Mouse (Mus musculus) adrenal gland, adult 8-10 months (tissue): ENCODE data around the gene Spata32. TPM values are rescaled to one million over a fixed set of nuclear protein-coding genes. Genes with fewer than 3 reads are reported as not detected.
A peak's percentile ranks its signal among the peaks of the same experiment; 100 is the strongest.

Experiments used
- DNase-seq: peaks from one replicate; pipeline ENCODE4 v3.0.0; 2022
- total RNA-seq, 4 experiments: library from RNA; stranded (reverse); gene quantifications; 2 replicates each; pipeline ENCODE4 v1.2.4; 2022

The Spata32 gene
- total RNA-seq, 4 experiments from 2014 or later = not detected

DNA sequence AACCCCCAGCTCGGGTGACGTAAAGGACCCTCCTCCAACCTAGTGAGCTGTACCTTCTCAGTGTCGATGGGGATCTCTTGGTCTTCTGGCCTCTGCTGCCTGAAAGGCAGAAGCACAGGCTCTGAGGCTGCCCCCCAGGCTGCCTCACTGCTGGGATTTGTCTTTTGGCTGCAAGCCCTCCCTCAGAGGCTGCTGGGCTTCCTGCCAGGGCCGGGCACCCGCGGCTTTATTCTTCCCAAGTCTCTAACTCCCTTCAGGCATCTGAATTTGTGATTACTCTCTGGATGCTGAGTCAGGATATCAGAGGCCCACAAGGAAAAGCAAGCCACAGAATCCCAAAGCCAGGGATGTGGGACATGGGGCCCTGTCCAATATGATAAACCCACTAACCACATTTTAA lies 16.6 kb downstream of the Spata32 start:
- DNase-seq = no peak

DNA sequence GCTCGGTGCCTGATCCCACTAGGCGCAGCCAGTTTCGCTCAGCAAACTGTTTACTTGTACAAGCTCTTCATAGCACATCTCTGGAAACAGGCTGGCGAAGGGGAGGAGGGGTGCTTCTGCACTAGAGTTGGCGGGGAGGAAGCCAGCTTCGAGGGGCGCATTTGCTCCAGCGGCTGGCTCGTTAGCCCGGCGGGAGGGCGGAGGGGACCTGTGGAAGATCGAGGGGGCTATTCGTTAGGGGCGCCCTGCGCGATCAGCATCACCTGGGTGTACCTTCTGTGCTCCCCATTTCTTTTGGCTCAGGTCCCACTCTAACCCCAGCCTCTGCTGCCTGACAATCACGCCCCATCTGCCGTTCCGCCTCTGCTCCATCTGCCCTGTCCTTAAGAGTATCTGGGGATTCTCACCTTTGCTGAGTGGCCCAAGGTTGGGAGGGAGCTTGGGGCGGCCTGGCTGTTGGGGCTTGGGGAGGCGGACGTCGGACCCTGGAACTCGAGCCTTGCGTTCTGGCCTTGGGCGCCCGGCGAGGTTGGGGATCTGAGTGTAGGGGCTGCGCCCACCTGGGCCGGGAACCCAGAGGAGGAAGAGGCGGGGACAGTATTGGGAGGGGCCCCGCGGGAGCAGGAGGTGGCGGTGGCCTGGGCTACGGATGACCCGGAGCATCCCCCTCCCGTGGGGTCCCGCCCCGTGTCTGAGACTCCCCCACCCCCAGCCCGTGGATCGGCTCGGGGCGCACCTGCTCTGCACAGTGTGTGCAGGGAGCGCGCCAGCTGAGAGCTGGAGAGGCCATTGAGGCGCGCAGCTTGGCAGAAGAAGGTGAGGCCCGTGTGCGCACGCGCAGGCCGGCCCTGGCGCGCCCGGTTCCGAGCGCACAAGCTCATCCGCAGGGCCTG lies 19.1 kb downstream of the Spata32 start:
- no peak for DNase-seq

DNA sequence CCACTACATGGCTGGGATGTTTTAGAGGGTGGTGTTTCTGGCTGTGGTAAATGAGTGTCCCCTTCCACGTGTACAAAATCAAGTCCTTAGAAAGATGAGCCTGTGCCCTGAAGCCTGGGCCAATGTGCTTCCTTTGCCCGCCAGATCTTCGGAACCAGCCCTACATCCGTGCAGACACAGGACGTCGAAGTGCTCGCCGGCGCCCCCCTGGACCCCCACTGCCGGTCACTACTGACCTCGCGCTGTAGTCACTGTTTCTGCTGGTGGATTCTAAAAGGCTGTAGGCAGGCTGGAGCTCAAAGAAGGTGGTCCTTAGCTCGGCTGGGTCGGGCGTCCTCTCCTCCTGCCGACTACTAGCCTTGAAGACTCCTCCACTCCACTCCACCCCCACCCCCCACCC lies 19.9 kb downstream of the Spata32 start:
- DNase-seq = no peak

DNA sequence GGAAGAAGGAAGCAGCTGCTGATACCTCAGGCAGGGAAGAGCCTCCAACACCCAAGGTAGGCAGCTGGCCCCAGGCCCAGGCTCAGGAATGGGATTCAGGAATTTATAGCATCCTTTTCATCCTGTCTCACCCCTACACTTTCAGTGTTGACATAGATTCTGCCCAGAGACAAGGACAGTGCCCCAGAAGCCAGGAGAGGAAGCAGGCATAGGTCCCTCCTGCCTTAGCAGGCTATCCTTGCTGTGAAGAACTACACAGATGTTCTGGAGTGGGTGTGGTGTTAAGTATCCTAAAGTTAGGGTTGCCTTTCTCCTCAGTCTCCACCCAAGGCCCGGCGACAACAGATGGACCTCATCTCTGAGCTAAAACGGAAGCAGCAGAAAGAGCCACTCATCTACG lies 20.9 kb downstream of the Spata32 start:
- DNase-seq = no peak

DNA sequence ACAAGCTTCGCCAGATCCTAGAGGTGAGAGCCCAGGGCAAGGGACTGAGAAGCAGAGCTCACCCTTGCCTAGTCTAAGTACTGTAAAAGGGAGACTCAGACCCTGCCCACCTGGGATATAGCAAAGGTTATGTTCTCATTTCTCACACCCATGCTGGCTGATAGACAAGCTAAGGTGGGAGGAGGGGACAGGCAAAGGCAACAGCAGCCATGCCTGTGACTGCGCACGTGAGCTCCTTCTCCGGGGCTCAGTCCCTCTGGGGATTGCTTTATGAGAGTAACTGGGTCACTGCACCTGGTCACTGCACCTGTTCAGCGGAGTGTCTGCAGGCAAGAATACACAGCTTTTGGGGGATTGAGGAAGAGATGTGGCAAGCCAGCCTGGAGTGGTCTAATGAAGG lies 22.6 kb downstream of the Spata32 start:
- no peak for DNase-seq

DNA sequence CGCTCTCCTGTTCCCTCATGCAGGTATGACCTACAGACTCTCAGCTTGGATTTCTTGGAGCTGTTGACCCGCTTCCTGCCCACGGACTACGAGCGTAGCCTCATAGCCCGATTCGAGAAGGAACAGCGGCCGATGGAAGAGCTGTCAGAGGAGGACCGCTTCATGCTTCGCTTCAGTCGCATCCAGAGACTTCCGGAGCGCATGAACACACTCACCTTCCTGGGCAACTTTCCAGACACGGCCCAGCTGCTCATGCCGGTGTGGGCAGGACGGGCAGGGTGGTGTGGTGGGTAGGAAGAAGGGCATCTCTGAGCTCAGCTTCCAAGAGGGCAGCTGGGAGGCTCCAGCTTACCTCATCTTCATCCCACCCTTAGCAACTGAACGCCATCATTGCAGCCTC lies 23.0 kb downstream of the Spata32 start:
- no peak for DNase-seq

DNA sequence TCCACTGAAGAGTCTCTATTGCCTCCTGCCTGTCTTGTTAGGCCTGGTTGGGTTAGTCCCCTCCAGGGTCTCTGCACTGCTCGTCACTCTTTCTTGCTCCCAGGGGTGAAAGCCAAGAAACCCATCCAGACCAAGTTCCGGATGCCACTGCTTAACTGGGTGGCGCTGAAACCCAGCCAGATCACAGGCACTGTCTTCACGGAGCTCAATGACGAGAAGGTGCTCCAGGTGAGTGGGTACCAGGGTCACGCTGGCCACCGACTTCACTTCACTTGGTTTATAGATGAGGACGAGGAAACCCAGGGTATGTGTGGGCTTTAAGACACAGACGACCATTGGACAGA lies 24.4 kb downstream of the Spata32 start:
- no peak for DNase-seq

DNA sequence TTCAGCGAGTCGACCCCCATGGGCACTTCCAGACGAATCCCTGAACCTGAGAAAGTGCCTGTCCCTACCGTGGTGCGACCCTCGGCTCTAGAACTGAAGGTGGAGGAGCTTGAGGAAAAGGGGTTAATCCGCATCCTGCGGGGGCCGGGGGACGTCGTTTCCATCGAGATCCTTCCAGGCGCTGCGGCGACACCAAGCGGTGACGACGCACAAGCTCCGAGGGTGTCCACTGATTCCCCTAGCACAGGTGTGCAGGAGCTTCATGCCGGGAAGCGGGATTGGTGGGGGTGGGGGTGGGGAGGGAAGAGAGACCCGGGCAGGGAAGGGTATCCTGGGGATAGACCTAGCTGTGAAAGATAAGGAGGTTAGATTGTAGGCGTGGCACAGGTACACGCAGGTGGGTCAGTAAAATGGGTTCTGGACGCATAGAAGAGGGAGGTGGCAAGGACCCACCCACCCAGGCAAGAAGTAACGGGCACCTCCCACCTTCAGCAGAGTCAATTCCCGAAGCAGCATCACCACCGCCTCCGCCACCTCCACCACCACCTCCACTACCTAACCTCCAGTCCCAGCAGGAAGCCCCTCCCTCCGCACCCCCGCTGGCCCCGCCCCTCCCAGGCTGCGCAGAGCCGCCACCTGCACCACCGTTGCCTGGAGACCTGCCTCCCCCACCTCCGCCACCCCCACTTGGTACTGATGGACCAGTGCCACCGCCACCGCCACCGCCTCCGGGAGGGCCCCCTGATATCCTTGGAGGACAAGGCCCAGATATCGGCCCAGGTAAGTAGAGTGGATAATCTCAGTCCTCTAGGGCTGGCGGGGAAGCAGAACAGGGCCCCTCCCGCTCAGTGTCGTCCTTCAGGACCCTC lies 25.0 kb downstream of the Spata32 start:
- DNase-seq = no peak

DNA sequence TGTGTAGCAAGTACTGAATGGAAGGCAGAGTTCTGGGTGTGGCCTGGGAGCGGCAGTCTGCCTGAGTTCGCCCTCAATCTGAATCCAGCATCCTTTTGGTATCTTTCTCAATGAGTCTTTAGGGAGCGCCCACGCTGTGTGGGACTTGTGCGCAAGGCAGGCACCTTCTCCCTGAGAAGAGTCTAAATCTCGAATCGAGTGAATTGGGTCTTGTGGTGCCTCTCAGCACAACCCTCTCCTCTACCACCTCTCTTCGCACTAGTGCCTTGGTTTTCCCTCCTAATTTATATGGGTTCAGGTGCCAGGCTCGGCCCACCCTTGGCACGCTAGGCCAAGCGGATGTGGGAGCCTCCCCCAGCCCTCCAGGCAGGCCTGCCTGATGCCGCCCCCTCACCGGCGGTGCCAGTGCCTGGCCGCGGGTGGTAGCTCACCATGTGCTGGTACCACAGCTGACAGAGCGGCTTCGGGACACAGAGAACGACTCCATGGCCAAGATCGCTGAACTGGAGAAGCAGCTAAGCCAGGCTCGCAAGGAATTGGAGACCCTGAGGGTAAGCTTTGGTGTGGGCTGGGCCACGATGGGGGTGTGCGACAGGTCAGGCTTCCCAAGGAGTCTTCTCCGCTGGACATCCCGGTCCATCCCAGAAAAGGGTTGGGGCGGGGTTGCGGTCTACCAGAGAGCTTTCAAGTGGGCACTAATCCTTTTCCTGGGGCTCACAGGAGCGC lies 25.8 kb downstream of the Spata32 start:
- DNase-seq = no peak

DNA sequence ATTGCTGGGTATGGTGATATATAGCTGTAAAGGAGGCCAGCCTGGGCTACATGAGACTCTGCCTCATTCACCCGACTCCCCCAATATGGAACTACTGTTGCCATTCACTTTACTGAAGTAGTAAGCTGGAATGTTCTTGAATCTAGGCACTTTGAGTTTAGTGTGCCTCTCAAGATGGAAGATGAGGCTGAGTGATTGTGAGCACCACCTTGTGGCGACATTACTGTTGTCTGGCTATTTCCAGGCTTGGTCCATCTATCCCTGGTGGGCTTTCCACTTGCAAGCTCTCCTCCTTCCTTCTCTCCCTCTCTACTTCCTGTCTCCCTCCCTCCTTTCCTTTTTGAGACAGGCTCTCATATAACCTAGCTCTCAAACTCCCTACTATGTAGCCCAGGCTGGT lies 33.3 kb downstream of the Spata32 start:
- no peak for DNase-seq

DNA sequence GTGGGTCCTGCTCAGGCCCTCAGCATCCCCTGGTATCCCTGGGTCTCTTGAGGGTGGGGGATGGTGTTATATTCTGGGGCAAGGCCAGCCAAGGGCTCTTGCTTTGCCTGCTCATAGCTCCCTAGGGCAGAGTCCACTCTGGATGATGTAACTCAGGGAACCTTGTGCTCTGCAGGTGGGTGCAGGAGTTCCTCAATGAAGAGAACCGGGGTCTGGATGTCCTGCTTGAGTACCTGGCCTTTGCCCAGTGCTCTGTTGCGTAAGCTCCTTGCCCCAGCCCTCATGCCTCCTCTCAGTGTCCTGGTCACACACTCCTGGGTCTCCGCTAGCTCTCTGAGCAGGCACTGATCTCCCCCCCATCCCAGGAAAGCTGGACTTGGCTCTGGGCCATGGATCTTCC lies 36.3 kb downstream of the Spata32 start:
- DNase-seq = no peak

DNA sequence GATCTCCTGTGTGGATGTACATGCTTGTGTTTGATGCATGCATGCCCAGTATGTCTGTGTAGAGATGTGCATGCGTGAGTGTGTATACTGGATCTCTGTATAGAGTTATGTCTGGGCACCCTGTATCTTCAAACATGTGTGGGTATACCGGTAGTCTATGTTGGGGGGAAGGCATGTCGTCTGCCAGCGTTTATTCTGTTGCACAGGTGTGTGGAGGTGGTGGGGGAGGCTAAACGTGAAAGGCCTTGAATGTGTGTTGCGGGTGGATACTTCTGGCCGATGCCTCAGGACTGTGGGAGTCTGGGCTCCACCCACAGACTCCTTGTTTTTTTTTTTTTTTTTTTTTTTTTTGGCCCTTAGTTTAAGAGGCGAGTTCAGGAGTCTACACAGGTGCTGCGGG lies 36.9 kb downstream of the Spata32 start:
- DNase-seq = no peak

DNA sequence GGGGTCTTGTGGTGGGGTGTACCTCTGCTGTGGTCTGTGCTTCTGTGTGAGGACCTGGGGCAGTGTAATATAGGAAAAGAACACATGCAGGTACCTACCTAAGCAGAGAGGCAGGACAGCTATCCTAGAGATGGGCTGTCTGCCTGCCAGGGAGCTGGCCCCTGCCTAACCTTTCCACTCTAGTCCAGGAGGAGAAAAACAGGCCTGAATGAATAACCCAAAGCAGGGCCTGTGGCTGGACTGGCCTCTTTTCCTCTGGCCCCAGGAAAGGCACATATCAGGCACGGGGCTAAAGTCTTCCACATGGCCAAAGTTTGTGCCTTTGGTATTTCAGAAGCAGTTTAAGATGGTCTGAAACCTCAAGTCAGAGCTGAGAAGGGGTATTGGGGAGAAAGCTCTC lies 37.8 kb downstream of the Spata32 start:
- DNase-seq = no peak

DNA sequence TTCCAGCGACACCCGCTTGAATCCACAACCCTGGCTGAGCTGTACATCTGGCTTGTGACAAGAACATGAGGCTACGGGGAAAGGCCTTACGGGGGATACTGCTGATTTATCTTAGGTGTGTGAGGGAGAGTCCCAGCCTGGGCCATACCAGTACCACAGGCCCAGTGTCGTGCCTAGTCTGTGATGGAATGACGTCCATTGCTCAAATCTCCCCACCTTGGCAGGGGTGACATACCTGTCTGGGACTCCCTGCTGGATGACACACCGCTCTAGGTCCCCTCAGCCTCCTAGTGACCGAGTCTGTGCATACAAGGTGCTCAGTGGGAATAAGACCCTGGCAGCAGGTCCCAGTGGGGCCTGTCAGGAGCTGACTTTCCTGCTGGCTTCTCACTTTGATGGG lies 39.5 kb downstream of the Spata32 start:
- no peak for DNase-seq

DNA sequence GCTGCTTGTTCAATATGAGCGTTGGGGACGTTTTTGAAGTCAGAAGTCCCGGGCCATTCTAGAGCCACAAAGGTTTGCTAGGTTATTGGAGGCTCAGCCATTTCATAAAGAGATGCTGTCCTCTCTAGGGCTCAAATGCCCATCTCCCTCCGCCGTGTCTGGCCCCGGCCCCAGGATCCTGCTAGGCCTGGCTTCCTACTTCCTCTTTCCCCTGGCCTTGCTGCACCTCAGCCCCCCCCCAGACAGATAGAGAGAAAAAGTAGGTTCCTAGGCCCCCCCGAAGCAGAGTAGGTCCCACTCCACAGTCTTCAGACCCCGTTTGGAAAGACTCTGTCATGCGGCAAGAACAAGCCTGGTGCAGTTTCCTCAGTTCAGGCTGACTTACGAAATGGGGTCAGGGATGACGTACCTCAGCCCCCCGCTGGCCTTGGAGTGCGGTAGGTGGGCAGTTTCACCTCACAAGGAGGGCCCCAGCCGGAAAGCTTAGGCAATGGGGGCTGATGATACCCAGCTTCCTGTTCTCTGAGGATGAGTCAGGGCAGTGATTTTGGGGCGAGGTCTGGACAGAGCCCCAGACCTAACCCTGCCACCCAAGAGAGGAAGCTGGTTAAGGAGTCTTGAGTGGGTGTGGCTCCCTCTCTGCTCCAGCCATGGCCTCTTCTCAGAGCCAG lies 40.3 kb downstream of the Spata32 start:
- no peak for DNase-seq

DNA sequence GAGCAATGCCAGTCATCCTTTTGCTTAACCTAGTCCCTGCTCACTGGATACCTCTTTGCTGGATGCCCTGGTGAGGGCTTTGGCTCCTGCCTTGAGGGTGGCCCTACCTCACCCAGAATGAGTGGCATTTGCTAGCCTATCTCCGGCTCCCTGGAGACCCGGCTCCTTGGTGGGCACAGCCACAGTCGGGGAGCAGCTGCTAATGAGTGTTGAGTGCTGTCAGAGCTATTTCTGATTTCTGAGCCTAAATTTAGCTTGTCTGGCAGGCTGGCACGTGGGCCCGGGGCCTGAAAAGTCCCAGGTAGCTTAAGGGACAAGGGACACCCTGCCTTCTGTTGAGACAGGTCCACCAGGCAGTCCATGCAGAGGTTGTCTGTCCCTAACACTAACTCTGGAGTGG lies 41.0 kb downstream of the Spata32 start:
- no peak for DNase-seq

DNA sequence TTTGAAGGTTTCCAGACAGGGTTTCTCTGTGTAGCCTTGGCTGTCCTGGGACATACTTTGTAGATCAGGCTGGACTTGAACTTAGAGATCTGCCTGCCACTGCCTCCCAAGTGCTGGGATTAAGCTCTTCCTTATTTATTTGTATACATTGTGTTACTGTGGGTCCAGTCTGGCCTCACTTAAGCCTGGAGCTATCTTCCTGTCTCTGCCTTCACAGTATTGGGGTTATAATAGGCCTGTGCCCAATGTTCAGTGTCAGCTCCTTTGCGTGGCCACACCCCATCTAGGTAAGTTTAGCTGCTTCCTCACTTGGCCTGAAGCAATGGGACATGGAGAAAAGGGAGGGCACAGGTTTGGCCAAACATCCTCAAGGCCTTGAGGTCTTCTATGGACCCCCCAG lies 41.7 kb downstream of the Spata32 start:
- DNase-seq = no peak

DNA sequence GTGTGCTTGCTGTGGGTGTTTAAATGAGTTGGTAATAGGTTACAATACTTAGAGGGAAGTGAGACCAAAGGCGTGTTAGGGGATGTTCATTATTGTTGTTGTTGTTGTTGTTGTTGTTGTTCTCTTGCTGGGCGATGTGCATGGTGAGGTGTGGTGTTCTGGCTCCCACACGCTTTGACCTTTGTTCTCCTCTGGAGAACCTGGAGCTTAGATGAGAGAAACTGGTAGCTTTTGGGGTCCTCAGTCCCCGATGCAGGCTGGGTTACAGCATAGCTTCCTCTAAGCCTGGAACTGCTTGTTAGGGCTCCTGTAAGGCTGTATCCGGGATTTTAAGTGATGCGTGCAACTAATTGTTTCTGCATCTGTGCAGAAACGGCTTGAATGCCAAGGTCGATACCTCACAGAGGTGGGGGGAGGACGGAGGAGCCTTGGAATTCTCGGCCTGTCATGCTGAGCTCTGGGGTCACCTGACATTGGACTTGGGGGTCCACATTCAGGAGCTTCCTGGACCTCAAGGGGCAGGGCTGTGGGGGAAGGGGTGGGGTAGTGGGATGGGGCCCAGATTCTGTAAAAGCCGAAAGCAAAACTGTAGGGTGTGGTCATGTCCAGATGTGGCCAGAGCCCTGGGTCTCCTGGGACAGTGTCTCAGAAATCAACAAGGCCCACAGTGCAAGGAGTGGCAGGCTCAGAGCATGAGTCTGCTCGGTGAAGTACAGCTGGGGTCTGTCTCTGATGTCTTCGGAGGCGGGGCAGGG lies 42.4 kb downstream of the Spata32 start:
- no peak for DNase-seq

DNA sequence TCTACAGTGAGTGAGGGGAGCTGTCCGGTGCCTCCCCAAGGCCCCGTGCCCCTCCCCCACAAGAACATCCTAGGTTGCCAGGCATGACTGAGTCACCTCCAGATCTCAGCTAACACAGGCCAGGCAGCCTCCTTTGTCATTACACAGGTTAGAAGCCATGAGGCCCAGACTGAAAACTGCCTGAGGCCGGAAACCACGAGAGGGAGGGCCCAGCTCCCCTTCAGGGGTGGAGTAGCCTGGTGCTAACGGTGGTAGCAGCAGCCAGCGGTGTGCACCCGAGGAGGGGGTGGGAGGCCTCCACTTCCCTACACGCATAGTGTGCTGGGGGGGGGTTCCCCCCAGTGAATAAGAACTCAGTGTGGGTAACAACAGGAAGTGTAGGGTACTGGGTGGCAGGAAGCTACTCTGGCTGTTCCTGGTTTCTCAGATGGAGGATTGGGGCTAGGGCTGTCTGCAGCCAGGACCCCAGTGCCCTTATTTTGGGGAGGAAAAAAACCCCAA lies 43.3 kb downstream of the Spata32 start:
- peak; percentile 73 for DNase-seq

DNA sequence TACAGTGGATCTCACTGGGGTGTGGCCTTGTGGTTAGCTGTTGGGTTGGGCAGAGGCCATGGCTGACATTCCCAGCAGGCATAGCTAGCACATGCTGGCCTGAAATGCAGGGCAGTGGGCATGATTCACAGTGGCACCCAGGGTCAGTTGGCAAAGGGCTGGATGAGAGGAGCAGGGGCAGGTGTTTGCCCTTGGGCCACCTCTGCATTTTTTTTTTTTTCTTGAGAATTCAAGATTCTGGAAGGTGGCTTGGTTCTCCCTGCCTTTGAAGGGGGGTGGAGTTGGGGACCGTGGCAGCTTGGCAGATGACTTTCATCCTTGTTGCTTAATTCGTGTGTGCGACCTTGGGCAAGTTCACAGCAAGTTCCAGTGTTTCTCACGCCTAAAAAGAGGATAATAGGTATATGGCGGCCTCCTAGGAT lies 43.8 kb downstream of the Spata32 start:
- DNase-seq = peak; percentile 77

DNA sequence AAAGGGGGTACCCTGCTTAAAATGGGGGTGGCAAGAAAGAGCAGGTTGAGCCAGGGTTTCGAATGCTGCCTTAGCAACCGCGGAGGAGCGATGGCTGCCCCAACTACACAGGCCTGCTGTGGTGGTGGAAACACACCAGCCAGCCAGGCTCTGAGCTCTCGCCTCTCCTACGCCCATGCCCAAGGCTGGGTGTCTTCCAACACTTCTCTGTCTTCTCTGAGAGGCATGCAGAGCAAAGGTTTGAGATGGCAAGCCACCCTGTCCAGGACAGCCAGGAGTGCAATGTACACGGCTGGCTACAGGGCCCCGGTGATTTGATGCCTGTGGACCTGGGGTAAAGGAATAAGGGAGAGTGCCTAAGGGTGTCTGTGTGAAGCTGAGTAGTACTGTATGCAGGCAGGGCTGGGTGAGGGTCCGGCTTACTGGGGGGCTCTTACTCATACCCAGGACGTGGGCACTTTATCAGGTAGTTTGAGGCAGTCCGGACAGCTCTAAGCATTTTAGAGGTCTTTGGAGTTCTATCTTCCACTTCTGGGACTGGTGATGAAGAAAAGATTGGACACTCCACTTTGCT lies 44.4 kb downstream of the Spata32 start:
- no peak for DNase-seq
